Mouse (Mus musculus): ENCODE data around the gene Ddx28. TPM values are rescaled to one million over a fixed set of nuclear protein-coding genes. Genes with fewer than 3 reads are reported as not detected.
A peak's percentile ranks its signal among the peaks of the same experiment; 100 is the strongest.
"Not testable (repeated sequence)": the region's sequence is repeated elsewhere in the genome, so short reads cannot be mapped to it uniquely, and the experiment has no call there.

Ddx28 gene
- total RNA-seq, 2 experiments from 2014 or later = 14.1 to 14.9 TPM

DNA sequence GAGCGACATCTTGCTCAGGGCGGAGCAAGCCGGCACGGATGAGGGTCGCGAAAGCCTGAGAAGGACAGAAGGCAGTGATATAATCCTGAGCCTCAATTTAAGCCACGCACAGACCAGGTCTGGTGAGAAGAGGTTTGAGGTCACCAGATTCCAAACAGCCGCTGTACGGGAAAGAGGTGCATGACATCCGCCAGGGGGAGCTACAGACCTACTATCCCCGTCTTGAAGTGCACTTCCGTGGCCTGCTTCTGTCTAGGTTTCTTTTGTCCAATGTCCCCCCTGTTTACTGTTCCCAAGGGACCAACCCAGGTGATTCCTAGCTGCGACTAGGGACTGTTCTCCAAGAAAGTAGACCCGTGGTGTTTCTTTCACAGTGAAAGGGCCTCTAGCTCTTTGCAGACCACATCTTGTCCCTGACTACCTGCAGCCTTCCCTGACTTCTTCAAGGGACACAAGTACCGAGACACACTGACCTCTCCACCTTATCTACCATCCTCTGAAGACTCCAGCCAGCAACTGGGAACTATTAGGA is 20.8 kb downstream of the Ddx28 start, which contains the start of gene Dus2:
TSS of gene Dus2 (plus strand) at position 482 of the 532 bp plus-strand sequence.
- peak; percentile 88 for TF ChIP-seq CTCF (IDR thresholded peaks at IDR 0.05)
- DNase-seq (ENCODE audit: extremely low spot score in 1 of 2, low spot score in 2 of 2) = peak; percentile 48 to 71
- intact Hi-C loops (cut with DNase I) = loop anchor here (2.0 kb wide), 1 partner anchor 32 kb away; no protein-coding TSS in a partner anchor
- Histone ChIP-seq H3K27ac (no peak within 1 kb of the TSS), H3K4me3 (no peak within 1 kb of the TSS)

GRCm38 (mm10) chr8:105988546-105988945 is 23.1 kb downstream of the Ddx28 start:
- DNase-seq (ENCODE audit: extremely low spot score in 1 of 2, low spot score in 2 of 2) = no peak
- intact Hi-C loops (cut with DNase I) = no loop called here
- no peak for TF ChIP-seq CTCF (IDR thresholded peaks at IDR 0.05)
- Histone ChIP-seq H3K4me3 (no peak overlapping the region), H3K27ac (no peak overlapping the region)

GRCm38 (mm10) chr8:105983406-105983805 is 28.3 kb downstream of the Ddx28 start:
- intact Hi-C loops (cut with DNase I); DNase-seq (ENCODE audit: extremely low spot score in 1 of 2, low spot score in 2 of 2): not testable (repeated sequence)

DNA sequence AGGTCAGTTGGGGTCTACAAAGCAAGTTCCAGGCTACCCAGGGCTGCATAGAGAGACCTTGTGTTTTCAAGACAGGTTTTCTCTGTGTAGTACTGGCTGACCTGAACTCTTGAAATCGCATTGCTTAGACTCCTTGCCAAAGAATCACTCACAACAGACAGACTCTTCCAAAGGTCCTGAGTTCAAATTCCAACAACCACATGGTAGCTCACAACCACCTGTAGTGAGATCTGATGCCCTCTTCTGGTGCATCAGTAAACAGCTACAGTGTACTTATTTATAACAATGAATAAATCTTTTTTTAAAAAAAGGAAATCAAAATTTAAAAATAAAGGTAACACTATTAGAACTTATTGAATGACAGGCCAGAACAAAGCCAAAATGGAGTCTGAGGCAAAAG is 30.5 kb downstream of the Ddx28 start:
- Histone ChIP-seq H3K4me3 (no peak overlapping the region), H3K27ac (no peak overlapping the region)
- peak; percentile 27 for TF ChIP-seq CTCF (IDR thresholded peaks at IDR 0.05)
- DNase-seq (ENCODE audit: extremely low spot score in 1 of 2, low spot score in 2 of 2) = no peak
- intact Hi-C loops (cut with DNase I) = no loop called here

More at GRCm38 (mm10) chr8:105983406-105983805, 28.3 kb downstream of the Ddx28 start:
- H3K4me3 ChIP-seq, H3K27ac ChIP-seq: not testable (repeated sequence)

GRCm38 (mm10) chr8:105979325-105979724 is 32.4 kb downstream of the Ddx28 start, which contains the start of gene Dpep3:
Gene Dpep3, minus strand, starts transcription at chr8:105979429.
- H3K27ac ChIP-seq = no peak within 1 kb of the TSS
- no peak; the same call in 1 of the 2 replicates for TF ChIP-seq CTCF (IDR thresholded peaks at IDR 0.05)
- intact Hi-C loops (cut with DNase I) = no loop called here
- no peak within 1 kb of the TSS for H3K4me3 ChIP-seq
- no peak for DNase-seq (ENCODE audit: extremely low spot score in 1 of 2, low spot score in 2 of 2)

DNA sequence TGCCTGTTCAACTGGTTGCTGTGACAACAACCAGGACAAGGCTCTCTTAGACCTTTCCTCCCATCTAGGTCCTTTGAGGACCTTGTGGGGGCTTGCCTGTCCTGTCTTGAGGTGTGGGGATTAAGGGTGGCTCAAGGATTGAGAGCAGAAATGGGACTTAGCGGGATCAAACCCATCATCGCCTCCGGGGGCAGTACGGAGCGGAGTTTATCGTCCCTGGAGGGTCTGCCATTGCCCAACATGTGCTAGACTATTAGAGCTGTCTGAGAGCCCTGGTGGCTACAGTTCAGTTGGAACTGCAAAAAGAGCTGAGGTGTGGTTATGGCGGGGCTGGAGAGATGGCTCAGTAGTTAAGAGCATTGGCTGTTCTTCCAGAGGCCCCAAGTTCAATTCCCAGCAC is 36.3 kb downstream of the Ddx28 start:
- no peak for TF ChIP-seq CTCF (IDR thresholded peaks at IDR 0.05)
- no peak overlapping the region for H3K4me3 ChIP-seq
- intact Hi-C loops (cut with DNase I) = no loop called here
- no peak for DNase-seq (ENCODE audit: extremely low spot score in 1 of 2, low spot score in 2 of 2)
- no peak overlapping the region for H3K27ac ChIP-seq

DNA sequence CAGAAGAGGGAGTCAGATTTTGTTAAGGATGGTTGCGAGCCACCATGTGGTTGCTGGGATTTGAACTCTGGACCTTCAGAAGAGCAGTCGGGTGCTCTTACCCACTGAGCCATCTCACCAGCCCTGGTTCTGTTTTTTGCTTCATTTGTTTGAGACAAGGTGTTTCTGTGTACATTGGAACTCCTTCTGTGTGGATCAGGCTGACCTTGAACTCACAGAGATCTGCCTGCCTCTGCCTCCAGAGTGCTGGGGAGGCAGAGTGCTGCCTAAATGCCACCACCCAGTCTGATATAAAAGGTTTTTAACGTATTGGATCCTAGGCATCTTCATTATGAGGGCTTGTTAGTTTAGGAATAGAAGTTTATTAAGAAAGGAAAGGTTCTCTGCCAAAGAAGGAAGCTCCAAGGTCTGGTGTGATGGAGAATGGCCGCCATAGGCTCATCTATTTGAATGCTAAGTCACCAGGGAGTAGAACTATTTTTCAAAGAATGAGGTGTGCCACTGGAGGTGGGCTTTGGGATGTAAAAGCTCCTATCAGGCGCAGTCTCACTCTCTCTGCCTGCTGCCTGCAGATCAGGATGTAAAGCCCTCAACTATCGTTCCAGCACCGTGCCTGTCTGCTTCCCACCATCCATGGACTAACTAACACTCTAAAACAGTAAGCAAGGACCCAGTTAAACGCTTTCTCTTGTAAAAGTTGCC is 40.5 kb downstream of the Ddx28 start:
- DNase-seq (ENCODE audit: extremely low spot score in 1 of 2, low spot score in 2 of 2) = no peak
- TF ChIP-seq CTCF (IDR thresholded peaks at IDR 0.05) = no peak
- H3K27ac ChIP-seq = no peak overlapping the region
- no peak overlapping the region for H3K4me3 ChIP-seq
- intact Hi-C loops (cut with DNase I) = no loop called here

DNA sequence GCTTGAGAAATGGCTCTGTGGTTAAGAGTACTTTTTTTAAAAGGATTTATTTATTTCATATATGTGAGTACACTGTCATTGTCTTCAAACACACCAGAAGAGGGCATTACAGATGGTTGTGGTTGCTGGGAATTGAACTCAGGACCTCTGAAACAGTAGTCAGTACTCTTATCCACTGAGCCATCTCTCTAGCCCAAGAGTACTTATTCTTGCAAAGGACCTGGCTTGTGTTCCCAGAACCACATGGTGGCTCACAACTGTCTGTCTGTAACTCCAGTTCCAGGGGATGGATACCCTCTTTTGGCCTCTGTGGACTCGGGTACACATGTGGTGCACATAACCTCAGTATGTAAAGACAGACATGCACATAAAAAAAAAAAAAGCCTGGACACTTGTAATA is 42.3 kb downstream of the Ddx28 start:
- TF ChIP-seq CTCF (IDR thresholded peaks at IDR 0.05) = no peak
- intact Hi-C loops (cut with DNase I) = no loop called here
- Histone ChIP-seq H3K4me3 (no peak overlapping the region), H3K27ac (no peak overlapping the region)
- no peak for DNase-seq (ENCODE audit: extremely low spot score in 1 of 2, low spot score in 2 of 2)

- intact Hi-C loops (cut with DNase I) = no loop called here
- DNase-seq (ENCODE audit: extremely low spot score in 1 of 2, low spot score in 2 of 2) = no peak
- Histone ChIP-seq H3K4me3 (peak overlapping the region; percentile 70), H3K27ac (no peak overlapping the region)
- TF ChIP-seq CTCF (IDR thresholded peaks at IDR 0.05) = no peak
Measured at GRCm38 (mm10) chr8:105966692-105967311, 44.9 kb downstream of the Ddx28 start.

GRCm38 (mm10) chr8:105965905-105966341 is 45.8 kb downstream of the Ddx28 start, which contains the start of gene Slc12a4:
Gene Slc12a4, minus strand, starts transcription at chr8:105966097.
- intact Hi-C loops (cut with DNase I) = no loop called here
- peak within 1 kb of the TSS; percentile 83 for H3K27ac ChIP-seq
- no peak for TF ChIP-seq CTCF (IDR thresholded peaks at IDR 0.05)
- H3K4me3 ChIP-seq = peak within 1 kb of the TSS; percentile 70
- DNase-seq (ENCODE audit: extremely low spot score in 1 of 2, low spot score in 2 of 2) = peak; percentile 33 to 55

DNA sequence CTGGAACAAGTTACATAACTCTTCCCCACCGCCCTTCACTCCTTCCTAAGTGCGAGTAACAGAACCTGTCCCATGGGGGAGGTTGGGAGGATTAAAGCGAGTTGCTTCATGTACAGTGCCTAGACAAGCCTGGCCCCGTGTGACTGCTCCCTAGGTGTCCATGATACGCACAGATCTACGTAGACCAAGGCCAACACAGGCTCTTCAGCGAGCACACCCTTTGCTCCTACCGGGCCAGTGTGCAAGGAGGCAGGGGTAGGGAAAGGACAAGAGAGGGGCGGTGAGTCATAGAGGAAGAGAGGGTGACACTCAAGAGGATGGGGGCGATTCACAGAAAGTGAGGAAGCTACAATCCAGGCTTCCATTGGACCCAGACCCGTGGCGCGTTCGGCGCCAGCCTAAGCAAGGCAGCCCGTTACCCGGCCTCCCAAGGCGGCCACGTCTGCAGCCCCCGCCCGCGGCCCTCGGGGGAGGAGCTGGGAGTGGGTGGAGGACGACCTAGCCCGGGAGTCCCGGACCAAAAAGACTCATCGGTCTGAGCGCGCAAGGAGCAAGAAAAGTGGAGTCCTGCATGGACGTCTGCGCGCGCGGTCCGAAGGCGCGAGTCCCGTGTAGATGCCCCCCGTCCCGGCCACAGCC is 46.3 kb downstream of the Ddx28 start:
- no peak for DNase-seq (ENCODE audit: extremely low spot score in 1 of 2, low spot score in 2 of 2)
- H3K27ac ChIP-seq = peak overlapping the region; percentile 83
- H3K4me3 ChIP-seq = peak overlapping the region; percentile 70
- no peak for TF ChIP-seq CTCF (IDR thresholded peaks at IDR 0.05)
- intact Hi-C loops (cut with DNase I) = no loop called here

All from left cerebral cortex, adult 2 months (tissue).